Mouse (Mus musculus) erythroblast, embryonic 14.5 days (primary cell): ENCODE measurements around the gene Olfr1157.

Source experiments
- GATA1 ChIP-seq: IDR thresholded peaks from 2 replicates; pipeline ENCODE4 v1.6.1; 2012; ENCODE audit warnings: low read length, inconsistent platforms, mixed read lengths
- TAL1 ChIP-seq: IDR thresholded peaks from 3 replicates; pipeline ENCODE4 v1.6.1; 2012; ENCODE audit warnings: low read length, inconsistent platforms, mixed read lengths

- TF ChIP-seq GATA1 (no peak), TAL1 (no peak)
Measured at GRCm38 (mm10) chr2:88007515-88008318, 39.6 kb upstream of the Olfr1157 start, which contains the start of gene Olfr1160.
